Mouse (Mus musculus): ENCODE measurements around the gene Adgrg5.

The Adgrg5 gene

DNA sequence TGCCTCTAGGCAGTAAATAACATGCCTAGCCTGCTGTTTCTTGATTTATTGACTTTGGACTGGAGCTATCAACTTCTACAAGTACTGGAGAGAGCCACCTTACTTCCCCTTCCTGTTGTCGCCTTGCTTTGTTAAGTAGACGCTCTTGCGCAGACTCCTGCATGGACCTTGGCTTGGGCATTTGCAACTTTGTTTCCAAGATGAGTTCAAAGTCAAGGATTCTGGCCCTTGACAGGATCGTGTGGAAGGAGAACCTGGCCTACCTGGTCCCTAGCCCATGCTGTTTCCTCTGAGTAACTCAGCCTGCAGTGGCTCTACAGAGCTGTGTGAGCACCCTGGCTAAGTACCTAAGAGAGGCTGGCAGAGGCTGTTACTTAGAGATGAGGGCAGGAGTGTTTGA lies 43.6 kb downstream of the Adgrg5 start:
- no peak for DNase-seq (ENCODE audit: low read depth, low spot score)

DNA sequence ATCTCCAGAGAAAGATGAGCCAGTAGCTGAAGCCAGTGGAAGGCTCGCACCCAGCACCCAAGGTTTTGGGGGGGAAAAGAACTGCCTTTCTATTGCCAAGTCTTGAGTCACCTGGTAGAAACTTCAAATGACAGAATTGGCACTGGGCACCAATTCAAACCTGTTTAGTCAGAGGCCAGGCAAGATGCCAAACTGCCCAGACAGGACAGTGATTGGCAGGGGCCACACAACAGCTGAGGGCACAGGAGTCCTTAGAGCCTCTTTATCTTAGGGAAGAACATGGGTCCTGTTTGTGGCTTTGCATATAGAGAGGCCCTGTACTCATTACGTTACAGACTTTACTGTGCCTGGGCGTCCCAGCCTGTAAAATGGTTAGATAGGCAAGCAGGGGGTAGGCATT lies 44.1 kb downstream of the Adgrg5 start:
- no peak for DNase-seq (ENCODE audit: low read depth, low spot score)

DNA sequence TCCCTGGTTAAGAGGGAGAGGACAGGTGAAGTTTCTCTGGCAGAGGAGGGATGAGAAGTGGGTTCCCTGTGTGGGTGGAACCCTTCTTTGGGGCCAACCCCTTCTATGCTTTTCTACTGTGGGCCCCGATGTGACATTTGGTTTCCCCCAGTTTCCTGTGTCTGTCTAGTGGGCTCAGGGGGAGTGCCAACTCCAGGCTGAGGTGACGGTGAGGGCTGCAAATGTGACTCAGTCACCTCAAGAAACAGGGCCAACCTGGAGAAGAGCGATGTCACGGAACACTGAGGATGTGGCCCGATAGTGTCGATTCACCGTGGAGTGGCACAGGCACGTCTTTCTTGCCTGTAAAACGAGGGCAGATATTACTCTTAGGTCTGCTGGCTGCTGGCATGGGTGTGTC lies 49.8 kb downstream of the Adgrg5 start:
- peak; percentile 26 for DNase-seq (ENCODE audit: low read depth, low spot score)

DNA sequence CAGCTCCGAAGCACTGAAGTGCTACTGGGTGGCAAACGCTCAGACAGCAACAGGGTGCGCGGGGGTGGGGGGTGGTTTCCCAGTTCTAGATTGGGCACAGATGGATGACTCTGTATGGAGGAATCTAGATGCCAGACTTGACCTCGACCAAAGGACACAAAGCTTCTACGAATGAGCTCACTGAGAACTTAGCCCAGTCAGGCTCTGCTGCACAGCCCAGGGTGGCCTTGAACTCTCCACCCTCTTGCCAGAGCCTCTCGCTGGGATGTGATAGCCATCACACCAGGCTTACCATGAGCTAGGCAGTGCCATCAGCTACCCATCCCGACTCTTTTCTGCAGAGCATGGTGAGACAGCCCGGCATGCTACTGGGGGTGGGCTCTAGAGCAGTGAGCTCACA lies 50.3 kb downstream of the Adgrg5 start:
- DNase-seq (ENCODE audit: low read depth, low spot score), result no peak

DNA sequence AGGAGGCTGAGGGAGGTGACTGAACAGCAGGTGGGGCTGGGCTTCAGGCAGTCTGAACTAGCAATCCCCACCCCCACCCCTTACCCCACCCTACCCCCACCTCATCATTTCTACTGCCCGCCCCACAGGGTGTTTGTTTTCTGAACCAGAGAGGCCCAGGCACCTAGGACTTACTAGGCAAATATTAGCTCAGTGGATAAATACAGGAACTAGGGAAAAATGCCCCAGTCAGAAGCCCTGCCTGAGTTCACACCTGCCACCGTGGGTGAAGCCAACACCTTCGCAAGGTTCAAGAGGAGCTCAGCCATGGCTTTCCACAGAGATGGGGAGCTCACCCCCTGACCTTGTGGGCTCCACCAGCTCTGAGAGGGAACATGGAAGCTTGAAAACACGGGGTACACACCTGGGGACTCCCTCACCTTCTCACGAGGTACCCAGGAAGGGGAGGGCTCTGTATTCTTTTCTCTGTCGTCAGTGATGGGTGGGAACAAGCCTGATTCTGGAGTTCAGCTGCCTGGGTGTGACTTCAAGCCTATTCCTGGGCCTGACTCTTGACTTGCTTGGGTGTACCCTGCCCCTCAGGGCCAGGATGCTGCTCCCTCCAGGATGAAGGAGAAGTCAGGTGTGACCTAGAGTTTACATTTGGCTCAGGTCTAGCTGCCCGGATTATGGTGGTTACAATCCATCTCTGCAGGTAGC lies 51.1 kb downstream of the Adgrg5 start, which contains the start of gene Adgrg1:
Gene Adgrg1, plus strand, starts transcription at position 285 of the 699 bp plus-strand sequence.
- no peak for DNase-seq (ENCODE audit: low read depth, low spot score)

DNA sequence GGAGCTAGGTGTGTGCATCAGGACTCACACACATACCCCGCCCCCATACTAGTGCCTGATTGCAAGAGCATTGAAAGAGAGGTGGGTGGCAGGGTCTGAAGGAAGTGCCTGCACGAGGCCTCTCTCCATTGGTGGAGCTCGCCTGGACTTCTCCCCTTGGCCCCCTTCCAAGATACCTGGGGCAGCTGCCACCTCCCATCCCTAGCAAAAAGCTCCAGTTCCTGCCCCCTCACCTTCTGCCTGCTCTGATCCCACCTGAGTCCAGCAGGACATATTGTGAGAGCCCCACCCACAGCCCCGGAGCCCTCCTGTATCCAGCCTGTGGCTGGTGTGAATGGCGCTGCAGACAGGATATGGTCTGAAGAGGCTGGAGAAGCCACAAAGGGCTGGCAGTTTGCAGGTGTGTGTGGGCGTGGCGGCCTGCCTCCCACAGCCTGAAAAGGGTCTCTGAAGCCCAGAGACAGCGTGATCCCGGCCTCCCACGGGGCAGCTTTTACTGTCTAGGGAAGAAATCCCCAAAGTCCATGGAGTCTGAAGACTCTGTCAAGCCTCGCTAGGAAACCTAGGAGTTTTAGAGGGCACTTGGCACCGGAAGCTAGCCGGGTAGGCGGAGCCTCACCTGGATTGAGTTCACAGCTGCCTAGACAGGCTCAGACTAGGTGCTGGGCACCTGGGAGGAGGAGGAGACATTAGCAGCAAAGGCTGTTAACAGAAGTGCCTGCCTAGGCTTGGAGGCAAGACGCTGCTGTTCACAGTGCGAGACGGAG lies 53.3 kb downstream of the Adgrg5 start:
- peak; percentile 34 for DNase-seq (ENCODE audit: low read depth, low spot score)

DNA sequence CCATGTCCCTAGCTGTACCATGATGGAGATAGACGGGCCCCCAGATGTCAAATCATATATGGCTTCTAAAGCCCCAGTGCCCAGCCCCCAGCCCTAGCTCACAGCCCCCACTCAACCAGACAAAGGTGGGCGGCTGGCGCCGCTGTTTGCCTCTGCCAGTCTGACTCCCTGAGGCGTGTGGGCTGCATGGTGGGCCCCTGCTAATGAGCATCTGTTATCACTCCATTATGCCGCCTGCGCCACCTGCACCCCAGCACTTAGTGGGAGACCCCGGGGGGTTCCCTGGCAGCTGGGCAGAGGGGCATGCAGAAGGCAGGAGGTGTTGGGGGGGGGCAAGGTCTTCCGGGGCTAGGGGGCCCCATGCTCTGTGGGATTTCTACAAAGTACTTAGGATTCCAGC lies 54.6 kb downstream of the Adgrg5 start:
- no peak for DNase-seq (ENCODE audit: low read depth, low spot score)

DNA sequence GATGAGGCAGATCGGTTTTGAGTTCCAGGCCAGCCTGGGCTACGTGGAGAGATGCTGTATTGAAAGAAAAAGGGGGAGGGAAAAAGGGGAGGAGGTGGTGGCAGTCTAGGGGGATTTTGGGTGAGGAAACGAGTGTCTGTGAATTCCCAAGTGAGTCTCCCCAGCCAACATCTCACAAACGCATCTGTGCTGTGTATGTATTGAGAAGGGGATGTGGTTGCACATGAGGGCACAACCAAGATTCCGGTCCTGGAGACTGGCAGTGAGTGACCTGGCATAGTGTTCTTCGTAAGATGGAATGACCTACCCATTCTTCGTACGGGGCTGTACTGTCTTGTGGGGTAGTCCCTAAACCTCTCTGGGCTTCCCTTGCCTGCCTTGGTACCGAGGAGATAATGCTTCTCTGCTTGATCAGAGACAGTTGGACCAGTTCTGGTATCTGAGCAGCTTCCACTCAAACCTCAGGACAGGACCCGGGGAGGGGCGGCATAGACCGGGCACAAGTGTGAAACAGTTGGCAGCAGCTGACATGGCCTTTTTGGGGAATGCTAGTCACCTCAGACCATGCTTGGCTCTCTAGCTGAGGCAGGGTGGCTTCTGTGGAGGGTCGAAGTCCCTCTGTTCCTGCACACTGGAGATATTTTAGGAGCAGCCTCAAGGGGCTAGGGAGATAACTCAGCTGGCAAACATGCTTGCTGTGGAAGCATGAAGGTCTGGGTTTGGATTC lies 55.3 kb downstream of the Adgrg5 start:
- no peak for DNase-seq (ENCODE audit: low read depth, low spot score)

DNA sequence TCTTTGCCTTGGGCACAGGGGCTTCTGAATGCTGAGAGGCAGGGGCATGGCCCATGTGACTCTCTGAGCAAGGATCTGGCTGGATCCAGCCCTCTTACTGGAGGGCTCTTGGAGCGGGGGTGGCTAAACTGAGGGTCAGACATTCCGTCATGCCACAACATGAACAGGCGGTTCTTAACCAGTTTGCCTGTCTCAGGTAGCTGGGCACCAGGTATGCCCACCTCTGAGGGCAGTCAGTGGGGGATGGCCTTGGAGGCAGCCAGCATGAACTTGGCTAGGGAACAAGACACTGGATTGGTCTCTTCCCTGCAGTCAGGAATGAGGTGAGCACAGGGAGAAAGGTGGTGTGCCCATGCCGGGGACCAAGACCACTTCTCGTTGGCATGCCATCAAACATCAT lies 56.7 kb downstream of the Adgrg5 start:
- no peak for DNase-seq (ENCODE audit: low read depth, low spot score)

DNA sequence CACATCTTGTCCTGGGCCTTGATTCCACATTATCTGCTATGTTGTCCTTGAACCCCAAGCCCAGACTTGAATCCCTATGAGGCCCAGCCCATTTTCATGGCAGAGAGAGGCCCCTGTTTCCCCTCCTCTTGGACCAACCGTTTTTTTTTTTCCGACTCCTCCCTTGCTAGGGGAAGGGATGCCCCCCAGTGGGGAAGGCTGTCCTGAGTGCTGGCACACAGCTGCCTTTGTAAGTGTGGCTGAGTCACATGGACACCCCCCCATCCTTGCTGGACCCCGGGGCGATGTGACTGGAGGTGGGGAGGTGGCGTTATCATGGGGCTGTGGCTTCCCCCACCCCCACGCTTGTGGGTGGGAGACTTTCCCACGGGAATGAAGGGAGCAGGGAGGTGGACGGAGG lies 57.5 kb downstream of the Adgrg5 start:
- DNase-seq (ENCODE audit: low read depth, low spot score), result no peak

DNA sequence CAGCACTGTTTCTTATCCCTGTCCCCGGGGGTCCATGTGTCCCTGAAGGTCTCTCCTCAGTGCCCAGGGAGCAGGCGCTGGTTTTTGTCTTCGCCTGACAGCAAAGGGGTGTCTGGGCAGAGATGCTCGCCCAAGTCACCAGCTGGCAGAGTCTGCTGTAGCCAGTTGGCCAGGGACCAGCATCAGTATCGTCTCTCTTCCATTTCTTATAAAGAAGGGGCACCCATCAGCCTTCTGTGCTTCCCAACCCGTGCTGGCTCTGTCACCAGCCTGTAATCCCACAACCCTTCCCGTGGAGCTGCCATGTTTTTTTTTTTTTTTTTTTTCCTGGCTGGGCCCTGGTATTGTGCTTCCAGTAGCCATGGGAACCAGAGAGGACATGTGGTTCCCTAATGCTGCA lies 58.4 kb downstream of the Adgrg5 start:
- no peak for DNase-seq (ENCODE audit: low read depth, low spot score)

DNA sequence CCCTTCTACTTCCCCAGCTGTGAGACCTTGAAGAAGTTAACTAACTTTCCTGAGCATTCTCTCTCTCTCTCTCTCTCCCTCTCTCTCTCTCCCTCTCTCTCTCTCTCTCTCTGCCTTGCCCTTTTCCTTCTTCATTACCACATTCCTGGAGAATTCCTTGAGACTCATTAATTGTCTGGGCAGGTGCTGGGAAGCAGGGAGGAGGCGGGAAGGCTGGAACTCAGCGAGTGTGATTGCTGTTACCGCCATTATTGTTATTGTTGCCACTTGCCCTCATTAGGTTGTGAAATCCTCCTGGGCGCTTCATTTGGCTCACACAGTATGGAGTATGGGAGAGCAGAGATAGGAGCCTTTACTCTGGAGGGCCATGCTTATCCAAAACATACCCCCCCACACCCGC lies 59.7 kb downstream of the Adgrg5 start:
- no peak for DNase-seq (ENCODE audit: low read depth, low spot score)

DNA sequence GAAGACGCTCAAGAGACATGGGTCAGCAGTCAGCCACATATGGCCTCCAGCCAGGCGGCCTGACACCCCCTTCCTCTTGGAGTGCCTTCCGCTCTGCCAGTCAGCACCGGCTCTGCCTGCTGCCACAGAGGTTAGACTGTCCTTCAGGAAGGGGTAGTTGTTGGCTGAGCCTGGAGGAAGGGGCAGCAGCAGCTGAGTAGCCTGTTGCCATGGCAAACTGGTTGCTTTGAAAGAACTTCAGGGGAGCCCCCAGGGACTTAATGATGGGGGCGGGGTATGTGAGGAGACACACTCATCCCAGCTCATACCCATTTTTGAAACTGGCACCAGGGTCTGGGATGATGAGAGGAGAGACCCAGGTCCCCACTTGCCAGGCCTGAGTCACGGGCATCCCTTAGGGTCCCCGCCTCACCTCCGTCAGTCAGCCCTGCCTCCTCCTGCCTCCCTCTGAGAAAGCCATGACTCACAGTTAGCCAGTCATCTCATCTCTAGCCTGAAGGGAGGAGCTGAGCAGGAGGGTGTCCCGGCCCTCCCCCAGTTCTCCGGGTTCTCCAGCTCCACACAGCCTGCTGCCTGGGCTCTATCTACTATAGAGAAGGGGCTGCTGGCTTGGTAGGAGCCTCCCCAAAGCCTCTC lies 60.5 kb downstream of the Adgrg5 start:
- DNase-seq (ENCODE audit: low read depth, low spot score), result no peak

DNA sequence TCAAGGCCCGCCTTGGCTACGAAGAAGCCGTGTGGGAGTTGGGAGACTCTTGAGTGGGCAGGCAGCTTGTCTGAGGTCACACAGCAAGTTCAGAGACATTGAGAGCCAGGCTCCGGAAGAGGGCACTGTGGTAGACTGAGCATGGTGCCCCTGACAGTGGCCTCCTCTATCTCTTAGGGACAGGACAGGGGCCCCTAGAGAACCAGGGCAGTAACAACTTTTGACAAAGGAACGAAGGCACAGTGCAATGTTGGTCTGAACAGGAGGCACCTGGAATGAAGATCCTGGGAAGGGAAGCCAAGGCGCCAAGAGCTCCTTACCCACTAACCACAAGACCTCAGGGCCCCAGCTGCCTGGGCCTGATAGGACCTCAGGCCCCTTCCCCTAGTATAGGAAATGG lies 61.5 kb downstream of the Adgrg5 start:
- no peak for DNase-seq (ENCODE audit: low read depth, low spot score)

DNA sequence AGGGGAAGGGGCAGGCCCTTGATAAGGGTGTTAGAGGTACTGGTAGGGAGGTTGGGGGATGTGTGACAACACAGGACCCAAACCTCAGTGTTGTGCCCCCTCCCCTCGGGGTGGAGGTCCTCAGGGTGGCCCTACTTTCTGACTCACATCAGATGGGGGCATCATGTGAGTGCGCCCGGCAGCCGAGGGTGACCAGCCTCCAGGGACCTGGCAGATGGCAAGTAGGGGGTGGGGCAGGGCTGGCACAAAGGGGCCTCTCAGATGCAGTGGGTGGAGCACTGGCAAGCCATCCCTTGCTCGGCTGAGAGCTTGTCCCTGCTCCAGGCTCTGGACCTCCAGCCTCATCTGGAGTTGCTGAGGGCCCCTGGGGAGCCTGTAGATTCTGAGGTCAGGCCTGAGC lies 63.2 kb downstream of the Adgrg5 start:
- no peak for DNase-seq (ENCODE audit: low read depth, low spot score)

DNA sequence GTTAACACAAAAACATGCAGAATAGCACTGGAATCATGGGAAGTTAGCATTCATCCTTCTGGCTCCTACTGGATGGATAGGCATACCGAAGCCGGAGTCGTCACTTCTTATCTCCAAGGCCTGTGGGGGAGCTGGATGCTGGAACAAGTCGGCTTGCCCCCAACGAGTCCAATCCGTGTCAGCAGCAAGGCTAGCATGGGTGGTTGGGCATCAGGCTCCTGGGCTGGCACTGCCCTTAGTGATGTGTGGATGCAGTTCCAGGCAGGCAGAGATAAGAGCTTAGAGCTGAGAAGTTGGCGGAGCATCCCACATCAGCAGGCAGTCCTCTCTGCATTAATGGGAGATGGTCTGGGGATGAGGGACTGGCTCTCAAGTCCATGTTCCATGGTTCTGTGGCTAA lies 64.1 kb downstream of the Adgrg5 start:
- DNase-seq (ENCODE audit: low read depth, low spot score), result no peak

DNA sequence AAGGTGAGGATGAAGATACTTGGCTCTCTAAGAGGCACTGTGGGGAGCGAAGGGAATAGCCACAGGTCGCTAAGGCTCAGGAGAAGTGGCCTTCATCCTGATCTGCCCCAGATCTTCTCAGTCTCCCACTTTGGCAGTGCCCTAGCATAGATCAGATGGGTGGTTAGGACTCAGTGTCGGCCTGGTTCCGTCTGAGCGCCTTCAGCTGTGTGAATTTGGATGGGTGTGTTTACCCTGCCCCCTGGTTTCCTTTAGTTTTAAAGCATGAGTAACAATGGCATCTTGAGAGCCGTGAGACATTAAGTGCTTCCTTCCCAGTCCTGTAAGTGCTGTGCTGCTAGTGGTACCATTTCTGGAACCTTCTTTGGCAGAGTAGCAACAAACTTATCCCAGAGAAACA lies 65.1 kb downstream of the Adgrg5 start:
- no peak for DNase-seq (ENCODE audit: low read depth, low spot score)

DNA sequence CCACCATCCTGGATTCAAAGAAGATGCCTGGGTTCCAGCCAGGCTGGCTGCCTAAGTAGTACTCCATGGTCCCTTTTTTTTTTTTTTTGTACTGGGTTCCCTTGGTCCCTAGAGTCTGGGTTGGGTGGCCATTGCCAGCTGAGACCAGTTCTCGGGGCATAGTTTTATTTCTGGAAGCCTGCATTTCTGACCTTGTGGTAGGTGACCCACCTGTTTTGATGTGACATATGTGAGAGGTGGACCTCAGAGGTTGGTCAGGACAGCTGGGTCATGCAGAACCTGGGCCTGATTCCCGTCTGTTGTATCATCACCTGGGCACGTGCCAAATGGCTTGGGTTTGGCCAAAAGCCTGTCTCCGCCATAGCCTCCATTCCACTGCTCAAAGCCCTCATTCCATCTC lies 66.2 kb downstream of the Adgrg5 start:
- no peak for DNase-seq (ENCODE audit: low read depth, low spot score)

DNA sequence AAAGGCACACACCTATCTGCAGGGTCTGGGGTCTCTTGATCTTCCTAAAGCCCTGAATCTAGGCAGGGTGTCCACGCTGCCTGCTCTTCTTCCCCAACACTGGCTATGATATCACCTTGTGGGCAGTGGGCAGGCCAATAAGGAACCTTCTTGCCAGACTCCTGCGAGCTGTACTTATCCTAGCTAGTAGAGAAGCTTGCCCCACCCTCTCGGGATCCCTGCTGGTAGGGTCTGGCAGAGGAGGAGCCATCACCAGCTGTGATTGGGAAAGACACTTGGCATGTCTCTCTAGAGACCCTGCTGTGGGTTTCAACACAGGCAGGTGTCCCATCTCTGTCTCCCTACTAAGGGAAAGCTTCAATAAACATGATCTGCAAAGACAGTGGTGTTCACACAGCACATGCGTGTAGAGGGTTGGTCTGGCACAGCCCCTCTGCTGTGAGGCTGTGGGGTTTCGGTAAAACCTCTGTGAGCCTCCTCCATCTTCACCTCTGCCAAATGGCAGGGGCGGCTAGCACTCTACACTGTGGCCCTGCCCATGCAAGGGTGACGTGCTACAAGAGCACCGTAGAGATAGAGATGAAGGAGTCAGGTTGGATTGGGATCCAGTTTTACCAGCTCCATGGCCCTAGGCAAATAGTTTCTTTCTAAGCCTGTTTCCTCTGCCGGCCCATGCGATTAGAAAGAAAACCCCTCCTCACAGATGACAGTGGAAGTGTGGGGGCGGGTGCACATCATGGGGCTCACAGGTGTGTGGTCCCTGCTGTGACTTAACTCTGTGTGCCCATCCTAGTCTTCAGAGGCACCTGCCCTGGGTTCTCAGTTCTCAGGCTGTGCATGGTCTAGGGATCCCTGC lies 67.3 kb downstream of the Adgrg5 start:
- DNase-seq (ENCODE audit: low read depth, low spot score), result no peak

DNA sequence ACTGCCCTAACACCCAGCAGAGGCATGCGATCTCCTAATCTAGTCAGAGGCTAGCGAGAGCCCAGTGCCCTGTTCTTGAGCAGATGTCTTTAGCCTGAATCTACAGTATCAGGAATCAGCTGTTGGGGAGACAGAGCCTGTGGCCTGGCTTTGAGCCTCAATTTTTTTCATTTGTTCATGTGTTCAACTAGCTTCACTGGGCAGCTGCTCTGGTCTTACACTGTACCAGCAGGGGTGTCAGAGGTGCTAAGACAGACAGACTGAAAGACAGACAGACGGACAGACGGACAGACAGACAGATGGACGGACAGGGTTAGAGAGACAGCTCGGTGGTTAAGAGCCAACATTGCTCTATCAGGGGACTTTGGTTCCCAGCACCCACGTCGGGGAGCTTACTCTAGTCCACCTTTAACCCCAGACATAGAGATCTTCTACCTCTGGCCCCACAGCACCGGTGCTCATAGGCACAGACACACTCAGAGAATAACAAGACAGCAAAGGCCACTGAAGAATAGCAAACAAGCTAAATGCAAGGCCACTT lies 68.0 kb downstream of the Adgrg5 start:
- DNase-seq (ENCODE audit: low read depth, low spot score), result no peak

DNA sequence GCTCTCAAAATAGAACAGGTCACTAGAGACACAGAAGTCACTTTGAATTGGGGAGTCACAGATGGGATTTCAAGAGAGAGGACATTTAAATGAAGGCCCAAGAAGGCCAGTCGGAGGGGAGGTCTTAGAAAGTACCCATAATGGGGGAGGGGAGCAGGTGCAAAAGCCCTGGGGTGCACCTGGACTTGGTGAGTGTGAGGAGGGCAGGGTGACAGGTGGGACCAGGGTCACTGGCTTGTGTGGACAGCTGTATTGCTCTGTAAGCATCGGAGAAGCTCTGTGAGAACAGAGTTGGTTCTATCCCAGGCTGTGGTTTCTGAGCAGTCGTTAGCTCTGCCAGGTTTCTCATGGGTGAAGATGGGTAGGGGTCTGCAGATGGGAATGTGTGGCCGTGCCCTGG lies 68.5 kb downstream of the Adgrg5 start:
- no peak for DNase-seq (ENCODE audit: low read depth, low spot score)

All from CD4-positive helper T cell, adult 2 months (primary cell).